Mouse (Mus musculus) MEL (cell line): ENCODE measurements around the gene Sbno2.
A peak's percentile ranks its signal among the peaks of the same experiment; 100 is the strongest.

Experiments used
- BHLHE40 ChIP-seq: IDR thresholded peaks from 2 replicates; pipeline ENCODE4 v1.6.1; 2012; ENCODE audit warnings: low read depth, mild to moderate bottlenecking, inconsistent platforms, low read length, improper control_type of control experiment, borderline replicate concordance
- CHD2 ChIP-seq: IDR thresholded peaks from 2 replicates; pipeline ENCODE4 v1.6.1; 2011; ENCODE audit warnings: low read length, improper control_type of control experiment
- CTCF ChIP-seq, 3 experiments: IDR thresholded peaks in 2 of 3; conservative IDR thresholded peaks in 1 of 3; 2 replicates each; pipeline ENCODE4 v1.5.1; 2011 to 2012; ENCODE audit warnings: low read length in 3 of 3, low read depth in 2 of 3, mild to moderate bottlenecking in 2 of 3, improper control_type of control experiment in 1 of 3, inconsistent platforms in 1 of 3, mixed read lengths in 1 of 3, moderate library complexity in 1 of 3; ENCODE audit not compliant: control insufficient read depth in 1 of 3, insufficient read depth in 1 of 3, poor library complexity in 1 of 3, severe bottlenecking in 1 of 3
- E2F4 ChIP-seq: IDR thresholded peaks from 2 replicates; pipeline ENCODE4 v1.6.1; 2011; ENCODE audit warnings: low read depth, low read length, improper control_type of control experiment, borderline replicate concordance
- EP300 ChIP-seq, 2 experiments: IDR thresholded peaks; 2 replicates each; pipeline ENCODE4 v1.6.1; 2011; ENCODE audit warnings: improper control_type of control experiment in 2 of 2, low read length in 2 of 2, low read depth in 1 of 2, mild to moderate bottlenecking in 1 of 2
- GABPA ChIP-seq: IDR thresholded peaks from 2 replicates; pipeline ENCODE4 v1.6.1; 2012; ENCODE audit warnings: low read depth, mild to moderate bottlenecking, inconsistent platforms, low read length, improper control_type of control experiment, moderate library complexity
- MYC ChIP-seq: IDR thresholded peaks from 2 replicates; pipeline ENCODE4 v1.6.1; 2011; ENCODE audit warnings: low read depth, mild to moderate bottlenecking, low read length, improper control_type of control experiment, moderate library complexity
- POLR2AphosphoS2 ChIP-seq: IDR thresholded peaks from 2 replicates; pipeline ENCODE4 v1.6.1; 2011; ENCODE audit warnings: low read length, improper control_type of control experiment
- SIN3A ChIP-seq: IDR thresholded peaks from 2 replicates; pipeline ENCODE4 v1.6.1; 2012; ENCODE audit warnings: low read length, improper control_type of control experiment, inconsistent platforms

DNA sequence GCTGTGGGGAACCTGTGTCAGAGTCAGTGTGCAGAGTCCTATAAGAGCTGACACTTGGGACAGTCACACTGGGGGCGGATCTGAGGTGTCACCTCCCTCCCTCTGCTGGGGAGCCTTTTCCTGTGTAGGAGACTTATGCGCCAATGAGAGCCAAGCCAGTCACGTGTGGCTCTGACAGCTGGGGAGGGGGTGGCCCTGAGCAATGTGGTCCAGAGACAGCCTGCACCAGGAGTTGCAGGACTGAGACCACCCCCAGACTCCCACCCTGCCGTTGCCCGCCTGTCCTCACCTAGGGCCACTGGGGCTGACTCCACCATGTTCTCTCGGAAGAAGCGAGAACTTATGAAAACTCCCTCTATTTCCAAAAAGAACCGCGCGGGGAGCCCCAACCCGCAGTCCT, 88.9 kb downstream of the Sbno2 start, which contains the start of gene Arhgap45:
- TF ChIP-seq CTCF (IDR thresholded peaks at IDR 0.05 in 2 of 3, conservative IDR thresholded peaks at IDR 0.05 in 1 of 3; ENCODE audit: control insufficient read depth in 1 of 3, insufficient read depth in 1 of 3, low read depth in 2 of 3, low read length in 3 of 3, poor library complexity in 1 of 3, severe bottlenecking in 1 of 3): no peak
- TF ChIP-seq EP300 (IDR thresholded peaks at IDR 0.05; ENCODE audit: low read depth in 1 of 2, low read length in 2 of 2): no peak
- no peak for TF ChIP-seq CHD2
- no peak for TF ChIP-seq GABPA
- TF ChIP-seq BHLHE40: peak; percentile 95
- peak; percentile 63; the same call in 1 of the 2 replicates for TF ChIP-seq POLR2AphosphoS2
- TF ChIP-seq E2F4: no peak
- TF ChIP-seq SIN3A: peak; percentile 97
- peak; percentile 66 for TF ChIP-seq MYC
